Mouse (Mus musculus): ENCODE measurements around the gene Tmem119. TPM values are rescaled to one million over a fixed set of nuclear protein-coding genes. Genes with fewer than 3 reads are reported as not detected.

Tmem119 gene
- total and polyA plus RNA-seq, 3 experiments: 0.13 TPM; not detected in 2

- H3K9me3 ChIP-seq (replicated peaks; ENCODE audit: insufficient read depth, low read length): no peaks in the 10 kb centered on the region
- no peak overlapping the region for H3K4me3 ChIP-seq (ENCODE audit: control insufficient read depth in 1 of 2, insufficient read depth in 1 of 2, low read depth in 2 of 2, low read length in 2 of 2)
- H3K36me3 ChIP-seq (ENCODE audit: control insufficient read depth in 1 of 2, insufficient read depth in 2 of 2, low read length in 2 of 2): peaks cover 0 to 8% of the 10 kb centered on the region in 2 experiments; a peak in 2 of 4 replicates
Observed at GRCm38 (mm10) chr5:113751521-113752157, 48.7 kb downstream of the Tmem119 start.

GRCm38 (mm10) chr5:113748556-113749331 is 51.6 kb downstream of the Tmem119 start:
- no peaks in the 10 kb centered on the region for H3K4me1 ChIP-seq (ENCODE audit: control insufficient read depth in 1 of 2, insufficient read depth in 2 of 2, low read length in 2 of 2)
- H3K27ac ChIP-seq (ENCODE audit: control insufficient read depth, low read depth, low read length): no peak overlapping the region
- no peak overlapping the region for H3K4me3 ChIP-seq (ENCODE audit: control insufficient read depth in 1 of 2, insufficient read depth in 1 of 2, low read depth in 2 of 2, low read length in 2 of 2)
- no peaks in the 10 kb centered on the region for H3K27me3 ChIP-seq (ENCODE audit: control insufficient read depth in 1 of 2, insufficient read depth in 2 of 2, low read length in 2 of 2)
- H3K9me3 ChIP-seq (replicated peaks; ENCODE audit: insufficient read depth, low read length): no peaks in the 10 kb centered on the region
- DNase-seq (ENCODE audit: low read depth, low spot score): no peak
- H3K79me2 ChIP-seq (ENCODE audit: control insufficient read depth, insufficient read depth, low read length, poor library complexity): no peaks in the 10 kb centered on the region
- H3K36me3 ChIP-seq (ENCODE audit: control insufficient read depth in 1 of 2, insufficient read depth in 2 of 2, low read length in 2 of 2): peaks cover 0 to 11% of the 10 kb centered on the region in 2 experiments; a peak in 2 of 4 replicates
- no peak overlapping the region for H3K9ac ChIP-seq (ENCODE audit: control insufficient read depth, low read depth, low read length, poor library complexity, severe bottlenecking)
- TF ChIP-seq MAFK (IDR thresholded peaks at IDR 0.05; ENCODE audit: borderline replicate concordance, low read depth, low read length) (peak; percentile 62; the same call in 1 of the 2 replicates), NRF1 (IDR thresholded peaks at IDR 0.05; ENCODE audit: insufficient read depth, low read depth, low read length, poor library complexity, severe bottlenecking) (no peak)

More at GRCm38 (mm10) chr5:113751521-113752157, 48.7 kb downstream of the Tmem119 start:
- Histone ChIP-seq H3K27ac (ENCODE audit: control insufficient read depth, low read depth, low read length) (no peak overlapping the region), H3K9ac (ENCODE audit: control insufficient read depth, low read depth, low read length, poor library complexity, severe bottlenecking) (no peak overlapping the region), H3K27me3 (ENCODE audit: control insufficient read depth in 1 of 2, insufficient read depth in 2 of 2, low read length in 2 of 2) (no peaks in the 10 kb centered on the region), H3K4me1 (ENCODE audit: control insufficient read depth in 1 of 2, insufficient read depth in 2 of 2, low read length in 2 of 2) (no peaks in the 10 kb centered on the region), H3K79me2 (ENCODE audit: control insufficient read depth, insufficient read depth, low read length, poor library complexity) (no peaks in the 10 kb centered on the region)
- TF ChIP-seq BHLHE40 (IDR thresholded peaks at IDR 0.05; ENCODE audit: borderline replicate concordance, low read depth, low read length) (no peak), TAL1 (IDR thresholded peaks at IDR 0.05; ENCODE audit: low read length) (no peak), ZC3H11A (IDR thresholded peaks at IDR 0.05; ENCODE audit: low read depth, low read length) (no peak), TBP (IDR thresholded peaks at IDR 0.05; ENCODE audit: low read depth, low read length) (no peak), NRF1 (IDR thresholded peaks at IDR 0.05; ENCODE audit: insufficient read depth, low read depth, low read length, poor library complexity, severe bottlenecking) (no peak), MAX (IDR thresholded peaks at IDR 0.05; ENCODE audit: low read length) (no peak), E2F4 (IDR thresholded peaks at IDR 0.05; ENCODE audit: borderline replicate concordance, low read depth, low read length) (no peak), POLR2AphosphoS2 (IDR thresholded peaks at IDR 0.05; ENCODE audit: low read length) (no peak), TCF12 (IDR thresholded peaks at IDR 0.05; ENCODE audit: low read depth, low read length) (no peak), NELFE (IDR thresholded peaks at IDR 0.05; ENCODE audit: low read depth, low read length) (no peak), ZMIZ1 (IDR thresholded peaks at IDR 0.05; ENCODE audit: low read depth, low read length) (no peak), CTCF (IDR thresholded peaks at IDR 0.05 in 2 of 3, conservative IDR thresholded peaks at IDR 0.05 in 1 of 3; ENCODE audit: control insufficient read depth in 1 of 3, insufficient read depth in 1 of 3, low read depth in 2 of 3, low read length in 3 of 3, poor library complexity in 1 of 3, severe bottlenecking in 1 of 3) (no peak), MXI1 (IDR thresholded peaks at IDR 0.05; ENCODE audit: low read depth, low read length) (no peak), POLR2AphosphoS5 (IDR thresholded peaks at IDR 0.05; ENCODE audit: borderline replicate concordance, low read depth, low read length) (no peak), POLR2A (IDR thresholded peaks at IDR 0.05; ENCODE audit: control insufficient read depth in 1 of 2, insufficient read depth in 1 of 2, low read depth in 1 of 2, low read length in 2 of 2, poor library complexity in 1 of 2) (no peak), GATA1 (IDR thresholded peaks at IDR 0.05; ENCODE audit: low read depth, low read length) (no peak), ETS1 (IDR thresholded peaks at IDR 0.05; ENCODE audit: low read depth, low read length) (no peak), SIN3A (IDR thresholded peaks at IDR 0.05; ENCODE audit: low read length) (no peak)
- DNase-seq (ENCODE audit: low read depth, low spot score): no peak

Measured in MEL (cell line).